In genomic region chr5:116864275-116864674, GRCm38 (mm10) we compare ENCODE assay signal across 14 mouse cellular contexts.
"Had no signal": no experiment of that assay in that cellular context is flagged by ENCODE, and none has a peak within 500 bp of the region (broad histone marks: within the 10 kb centered on the region; RNA-seq: fewer than 3 reads in every experiment).

No protein-coding gene starts in this region.

- H3K9me3 ChIP-seq: midbrain, embryonic 15.5 days; neural tube, embryonic 13.5 days had no signal

- H3K36me3 ChIP-seq: limb, embryonic 13.5 days; midbrain, embryonic 10.5 days; midbrain, embryonic 15.5 days; neural tube, embryonic 13.5 days had no signal

- H3K9ac ChIP-seq: limb, embryonic 13.5 days; liver, embryonic 14.5 days; midbrain, embryonic 15.5 days; neural tube, embryonic 13.5 days had no signal

- DNase-seq: kidney, adult 8-10 months; kidney, postnatal 36 days; left cerebral cortex, postnatal 4 days; lung, adult 18-20 months; retina, postnatal 1 day; right cerebral cortex, postnatal 14 days; thymus, adult 2 months; thymus, postnatal 25 days had no signal

- H3K27ac ChIP-seq: limb, embryonic 13.5 days; liver, embryonic 14.5 days; midbrain, embryonic 10.5 days; midbrain, embryonic 15.5 days; neural tube, embryonic 13.5 days had no signal

- H3K27me3 ChIP-seq: limb, embryonic 13.5 days; midbrain, embryonic 15.5 days; neural tube, embryonic 13.5 days had no signal

- ATAC-seq: intestine, postnatal 0 days; midbrain, embryonic 15.5 days had no signal

- H3K4me1 ChIP-seq: limb, embryonic 13.5 days; midbrain, embryonic 10.5 days; midbrain, embryonic 15.5 days; neural tube, embryonic 13.5 days had no signal

- H3K4me3 ChIP-seq: limb, embryonic 13.5 days; midbrain, embryonic 10.5 days; midbrain, embryonic 15.5 days; neural tube, embryonic 13.5 days had no signal
